Mouse (Mus musculus) testis, adult 2 months (tissue): Measurements from ENCODE around the gene Ppp1r9a.

ENCODE experiments used
- CTCF ChIP-seq: fragments of 200-500 bp; IDR thresholded peaks from 2 replicates; pipeline ENCODE4 v1.5.1; 2012; ENCODE audit warnings: low read depth, mild to moderate bottlenecking, inconsistent platforms, low read length, moderate library complexity; ENCODE audit not compliant: control insufficient read depth, insufficient read depth, insufficient replicate concordance
- POLR2A ChIP-seq: fragments of 200-500 bp; IDR thresholded peaks from 2 replicates; pipeline ENCODE4 v1.6.1; 2012; ENCODE audit warnings: low read depth, mild to moderate bottlenecking, inconsistent platforms, low read length, moderate library complexity; ENCODE audit not compliant: control insufficient read depth

DNA sequence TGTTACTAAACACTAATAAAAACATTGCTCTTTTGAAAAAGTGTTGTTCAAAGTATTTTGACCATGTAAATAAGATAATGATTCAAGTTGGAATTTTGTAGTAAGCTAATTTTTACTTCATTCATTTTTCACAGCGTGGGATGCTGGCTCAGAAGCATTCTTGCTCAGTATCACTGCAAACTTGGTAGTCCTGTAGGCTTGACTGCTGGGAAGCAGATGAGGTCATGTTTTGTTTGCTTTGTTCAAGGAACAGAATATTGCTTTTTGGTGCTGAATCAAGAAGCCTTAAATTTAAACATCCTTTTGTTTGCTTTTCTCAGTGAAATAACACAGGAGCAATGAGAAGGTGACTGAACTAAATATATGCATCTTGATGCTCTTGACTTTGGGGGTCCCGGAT, 136.6 kb downstream of the Ppp1r9a start:
- TF ChIP-seq POLR2A (no peak), CTCF (no peak)
